Mouse (Mus musculus) ES-CJ7 (cell line): ENCODE results near the gene Nlrp4c.
"Not testable (repeated sequence)": the region's sequence is repeated elsewhere in the genome, so short reads cannot be mapped to it uniquely, and the experiment has no call there.

Source experiments
- DNase-seq: peaks from one replicate; pipeline ENCODE4 v3.0.0; 2011; ENCODE audit warnings: low read depth, low spot score

Gene Nlrp4c

GRCm38 (mm10) chr7:6044861-6045260 is at the start of gene Nlrp4c:
TSS of gene Nlrp4c (plus strand) at chr7:6045161.
- DNase-seq: no peak

- no peak for DNase-seq
These were observed 34.1 kb upstream of the Nlrp4c start, which contains the start of gene Vmn1r65 for GRCm38 (mm10) chr7:6010910-6011309. TSS of gene Vmn1r65 (minus strand) at chr7:6011010.

GRCm38 (mm10) chr7:6119501-6119900 is 74.5 kb downstream of the Nlrp4c start:
- peak; percentile 54 for DNase-seq

- peak; percentile 51 for DNase-seq
These were observed 75.1 kb downstream of the Nlrp4c start for GRCm38 (mm10) chr7:6120104-6120503.

- not testable (repeated sequence) for DNase-seq
These were observed 76.2 kb downstream of the Nlrp4c start for GRCm38 (mm10) chr7:6121128-6121527.

- peak; percentile 85 for DNase-seq
These were observed 81.9 kb downstream of the Nlrp4c start for GRCm38 (mm10) chr7:6126690-6127448.

- DNase-seq: peak; percentile 27
These were observed 85.4 kb downstream of the Nlrp4c start for GRCm38 (mm10) chr7:6130346-6130745.

GRCm38 (mm10) chr7:6132646-6133045 is 87.7 kb downstream of the Nlrp4c start:
- peak; percentile 45 for DNase-seq

- DNase-seq: no peak
These were observed 91.5 kb downstream of the Nlrp4c start for GRCm38 (mm10) chr7:6136497-6136896.

- DNase-seq: no peak
These were observed 94.3 kb downstream of the Nlrp4c start for GRCm38 (mm10) chr7:6139295-6139694.

- DNase-seq: no peak
These were observed 99.1 kb downstream of the Nlrp4c start for GRCm38 (mm10) chr7:6143991-6144531.

GRCm38 (mm10) chr7:6145423-6146188 is 100.6 kb downstream of the Nlrp4c start:
- DNase-seq: no peak

- peak; percentile 50 for DNase-seq
These were observed 101.4 kb downstream of the Nlrp4c start for GRCm38 (mm10) chr7:6146194-6146981.

GRCm38 (mm10) chr7:6146982-6147325 is 102.0 kb downstream of the Nlrp4c start:
- DNase-seq: no peak

- DNase-seq: no peak
These were observed 102.7 kb downstream of the Nlrp4c start for GRCm38 (mm10) chr7:6147688-6148087.

- DNase-seq: no peak
These were observed 106.3 kb downstream of the Nlrp4c start for GRCm38 (mm10) chr7:6151266-6151665.

- no peak for DNase-seq
These were observed 107.1 kb downstream of the Nlrp4c start for GRCm38 (mm10) chr7:6152036-6152435.

- DNase-seq: no peak
These were observed 108.2 kb downstream of the Nlrp4c start for GRCm38 (mm10) chr7:6153131-6153530.

- DNase-seq: no peak
These were observed 109.2 kb downstream of the Nlrp4c start for GRCm38 (mm10) chr7:6154164-6154563.
